Mouse (Mus musculus) cerebellum, adult 2 months (tissue): ENCODE measurements around the gene D5Ertd579e. TPM values are rescaled to one million over a fixed set of nuclear protein-coding genes. Genes with fewer than 3 reads are reported as not detected.
"Not testable (repeated sequence)": the region's sequence is repeated elsewhere in the genome, so short reads cannot be mapped to it uniquely, and the experiment has no call there.

ENCODE experiments used
- DNase-seq, 2 experiments: peaks; one replicate each; pipeline ENCODE4 v3.0.0; 2021
- H3K27ac ChIP-seq: fragments of 200-500 bp; 2 replicates; pipeline ENCODE4 v1.5.1; 2012; ENCODE audit warnings: low read length, control low read depth, inconsistent platforms; ENCODE audit not compliant: insufficient read depth
- H3K27me3 ChIP-seq: fragments of 200-500 bp; 2 replicates; pipeline ENCODE4 v1.6.1; 2012; ENCODE audit warnings: inconsistent platforms, mild to moderate bottlenecking, low read length, moderate library complexity; ENCODE audit not compliant: control insufficient read depth, insufficient read depth
- H3K4me1 ChIP-seq: fragments of 200-500 bp; 2 replicates; pipeline ENCODE4 v1.6.1; 2011; ENCODE audit warnings: low read length; ENCODE audit not compliant: control insufficient read depth, insufficient read depth
- H3K4me3 ChIP-seq: fragments of 200-500 bp; replicated peaks from 2 replicates; pipeline ENCODE3; 2011; ENCODE audit warnings: mild to moderate bottlenecking, low read depth, low read length, control low read depth; ENCODE audit not compliant: insufficient read depth
- CTCF ChIP-seq: fragments of 200-500 bp; IDR thresholded peaks from 2 replicates; pipeline ENCODE4 v1.5.1; 2011; ENCODE audit warnings: low read depth, mild to moderate bottlenecking, control low read depth, low read length, moderate library complexity, borderline replicate concordance; ENCODE audit not compliant: insufficient read depth
- POLR2A ChIP-seq: fragments of 200-500 bp; IDR thresholded peaks from 2 replicates; pipeline ENCODE4 v1.6.1; 2011; ENCODE audit warnings: low read length, control low read depth, borderline replicate concordance; ENCODE audit not compliant: insufficient read depth
- WGBS: fragments of 180-500 bp; shearing (Covaris S2); methylation state at CpG from one replicate; pipeline ENCODE4 v1.1.7; 2018; 5-methylcytosine and 5-hydroxymethylcytosine counted together
- polyA plus RNA-seq: library from polyadenylated mRNA; depleted of rRNA; stranded (reverse); fragments of >200 nt; gene quantifications from 2 replicates; pipeline ENCODE4 v1.2.3, GENCODE M21; 2012

D5Ertd579e gene
- polyA plus RNA-seq, 1 experiment = 69.4 TPM

DNA sequence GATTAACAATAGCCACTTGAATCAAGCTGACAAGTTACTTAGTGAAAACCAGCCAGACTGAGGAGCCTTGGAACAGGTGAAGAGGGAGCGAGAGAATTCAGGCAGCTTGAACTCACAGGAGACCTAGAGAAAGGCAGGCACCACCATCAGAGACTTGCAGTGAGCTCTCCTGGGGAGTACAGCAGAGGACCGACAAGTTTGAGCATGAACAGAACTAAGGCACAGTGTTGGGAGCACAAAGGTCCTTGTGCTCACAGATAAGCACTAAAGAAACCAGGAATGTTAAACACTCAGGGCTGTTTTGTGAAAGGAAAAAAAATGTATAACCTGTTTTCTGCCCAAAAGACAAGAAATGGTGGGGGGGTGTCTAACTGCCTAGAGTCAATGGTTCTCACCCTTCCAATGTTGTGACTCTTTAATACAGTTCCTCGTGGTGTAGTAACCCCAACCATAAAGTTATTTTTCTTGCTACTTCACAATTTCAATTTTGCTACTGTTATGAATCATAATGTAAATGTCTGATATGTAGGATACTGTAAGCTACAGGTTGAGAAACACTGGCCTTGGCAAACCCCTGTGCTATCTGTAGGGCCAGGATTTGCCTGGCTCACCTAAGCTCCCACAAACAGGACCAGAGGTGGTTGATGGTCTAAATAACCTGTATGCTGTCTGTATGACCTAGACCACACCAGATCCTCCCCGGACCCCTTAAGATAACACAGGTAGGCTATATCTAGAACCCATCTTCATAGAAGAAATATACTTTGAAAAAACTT is 21.0 kb downstream of the D5Ertd579e start:
- no peak overlapping the region for H3K4me3 ChIP-seq
- DNase-seq = no peak
- no peak overlapping the region for H3K27ac ChIP-seq
- TF ChIP-seq POLR2A = no peak
- no peak for TF ChIP-seq CTCF
- 61% methylated on average over 4 of the region's 4 CpGs for WGBS
- no peaks in the 10 kb centered on the region for H3K27me3 ChIP-seq
- H3K4me1 ChIP-seq = peaks cover 5% of the 10 kb centered on the region

DNA sequence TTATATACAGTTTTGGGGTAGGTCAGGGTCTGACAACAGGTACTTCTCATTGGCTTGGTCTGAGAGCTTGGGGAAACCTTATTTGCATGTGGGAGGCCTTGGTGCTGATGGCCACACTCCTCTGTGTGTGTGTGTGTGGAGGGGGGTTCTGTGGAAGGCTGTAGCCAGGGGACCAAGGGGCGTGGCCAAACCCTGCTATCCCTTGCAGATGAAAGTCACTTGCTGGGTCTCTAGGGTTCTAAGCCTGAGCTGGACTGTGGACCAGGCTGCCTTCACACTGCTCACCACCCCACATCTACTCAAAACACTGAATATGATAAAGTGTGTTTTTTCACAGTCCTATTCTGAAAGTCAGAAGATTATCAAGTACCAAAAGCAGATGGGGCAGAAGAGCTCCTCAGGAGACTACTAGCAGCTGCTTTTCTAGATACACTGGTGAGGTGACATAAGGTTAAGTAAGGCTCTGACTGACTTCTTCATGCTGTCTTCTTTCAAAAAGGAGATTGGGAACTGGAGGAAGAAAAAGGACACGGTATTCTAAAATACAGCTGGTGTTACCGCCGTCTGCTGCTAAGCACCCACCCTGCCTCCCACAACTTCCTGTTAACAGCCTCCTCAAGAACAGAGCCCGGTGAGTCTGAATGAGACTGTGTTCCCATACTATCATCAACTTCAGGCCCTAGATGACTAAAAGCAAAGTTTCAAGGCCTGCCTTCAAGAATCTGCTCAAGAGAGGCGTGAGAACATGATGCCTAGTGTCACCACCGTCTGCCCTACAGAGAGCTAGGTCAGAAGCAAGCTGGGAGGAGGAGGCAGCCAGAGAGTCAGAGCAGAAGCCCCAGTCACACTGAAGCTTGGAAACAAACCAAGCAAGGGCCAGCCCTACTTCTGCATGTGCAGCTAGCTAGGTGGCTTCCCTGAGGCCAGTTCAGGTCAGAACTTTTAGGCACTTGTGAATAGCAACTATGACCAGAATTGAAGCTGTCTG is 26.5 kb downstream of the D5Ertd579e start:
- no peak for DNase-seq
- no peak overlapping the region for H3K27ac ChIP-seq

DNA sequence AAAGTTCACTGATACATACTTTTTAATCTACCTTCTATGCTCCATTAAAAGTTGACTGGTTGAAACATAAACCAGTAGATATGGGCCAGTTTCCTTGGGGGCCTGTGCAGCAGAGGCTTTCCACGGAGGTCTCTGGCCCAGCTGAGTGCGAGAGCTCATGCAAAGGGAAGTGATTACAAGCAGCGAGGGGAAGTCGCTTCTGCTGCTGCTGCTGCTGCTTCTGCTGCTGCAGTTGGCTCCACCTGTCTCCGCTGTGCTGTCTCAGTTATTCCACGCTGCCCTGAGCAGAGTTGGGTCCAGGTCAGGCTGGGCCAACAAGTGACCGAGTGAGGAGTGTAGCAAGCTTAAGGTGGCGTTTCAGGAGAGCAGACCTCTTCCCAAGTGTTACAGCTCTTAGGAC is 27.3 kb downstream of the D5Ertd579e start:
- peaks cover 3% of the 10 kb centered on the region; the same call in 1 of the 2 replicates for H3K4me1 ChIP-seq
- H3K4me3 ChIP-seq = no peak overlapping the region
- no peaks in the 10 kb centered on the region for H3K27me3 ChIP-seq
- DNase-seq = no peak
- H3K27ac ChIP-seq = no peak overlapping the region
- TF ChIP-seq POLR2A = no peak
- no peak for TF ChIP-seq CTCF
- 86% methylated on average over 8 of the region's 8 CpGs for WGBS

More for the DNA sequence above, 26.5 kb downstream of the D5Ertd579e start:
- WGBS = 70% methylated on average over 7 of the region's 7 CpGs
- Histone ChIP-seq H3K4me3 (no peak overlapping the region), H3K4me1 (peaks cover 3% of the 10 kb centered on the region; the same call in 1 of the 2 replicates), H3K27me3 (no peaks in the 10 kb centered on the region)
- TF ChIP-seq CTCF (no peak), POLR2A (no peak)

DNA sequence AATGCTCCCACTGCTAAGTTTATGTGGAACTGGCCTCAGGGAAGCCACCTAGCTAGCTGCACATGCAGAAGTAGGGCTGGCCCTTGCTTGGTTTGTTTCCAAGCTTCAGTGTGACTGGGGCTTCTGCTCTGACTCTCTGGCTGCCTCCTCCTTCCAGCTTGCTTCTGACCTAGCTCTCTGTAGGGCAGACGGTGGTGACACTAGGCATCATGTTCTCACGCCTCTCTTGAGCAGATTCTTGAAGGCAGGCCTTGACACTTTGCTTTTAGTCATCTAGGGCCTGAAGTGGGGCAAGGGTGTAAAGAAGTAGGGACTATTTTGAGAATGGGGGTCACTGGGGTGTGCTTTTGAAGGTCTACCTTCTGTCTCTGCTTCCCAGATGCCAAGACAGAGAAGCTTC is 27.8 kb downstream of the D5Ertd579e start:
- H3K4me3 ChIP-seq, DNase-seq: not testable (repeated sequence)
- WGBS = 12% methylated on average over 2 of the region's 2 CpGs

DNA sequence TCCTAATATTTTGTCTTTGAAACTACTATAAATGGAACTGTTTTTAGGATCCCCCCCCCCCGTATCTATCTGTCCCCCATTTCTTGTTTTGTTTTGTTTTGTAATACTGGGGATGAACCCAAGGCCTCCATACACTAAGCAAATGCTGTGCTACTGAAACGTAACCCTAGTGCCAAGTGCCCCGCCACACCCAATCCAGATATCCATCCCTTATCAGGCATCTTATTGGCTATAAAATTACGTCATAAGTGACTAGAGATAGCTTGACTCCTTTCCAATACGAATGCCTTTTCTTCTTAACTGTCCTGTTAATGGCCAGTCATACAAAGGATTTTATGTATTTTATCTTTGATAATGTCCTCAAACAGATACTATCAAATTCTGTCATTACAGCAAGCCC is 28.7 kb downstream of the D5Ertd579e start:
- Histone ChIP-seq H3K4me1 (peaks cover 3% of the 10 kb centered on the region; the same call in 1 of the 2 replicates), H3K27ac (no peak overlapping the region), H3K27me3 (no peaks in the 10 kb centered on the region), H3K4me3 (no peak overlapping the region)
- 92% methylated on average over 5 of the region's 5 CpGs for WGBS
- DNase-seq = no peak
- TF ChIP-seq POLR2A (no peak), CTCF (no peak)

More for the DNA sequence above, 27.8 kb downstream of the D5Ertd579e start:
- H3K27ac ChIP-seq, H3K27me3 ChIP-seq, H3K4me1 ChIP-seq: not testable (repeated sequence)

DNA sequence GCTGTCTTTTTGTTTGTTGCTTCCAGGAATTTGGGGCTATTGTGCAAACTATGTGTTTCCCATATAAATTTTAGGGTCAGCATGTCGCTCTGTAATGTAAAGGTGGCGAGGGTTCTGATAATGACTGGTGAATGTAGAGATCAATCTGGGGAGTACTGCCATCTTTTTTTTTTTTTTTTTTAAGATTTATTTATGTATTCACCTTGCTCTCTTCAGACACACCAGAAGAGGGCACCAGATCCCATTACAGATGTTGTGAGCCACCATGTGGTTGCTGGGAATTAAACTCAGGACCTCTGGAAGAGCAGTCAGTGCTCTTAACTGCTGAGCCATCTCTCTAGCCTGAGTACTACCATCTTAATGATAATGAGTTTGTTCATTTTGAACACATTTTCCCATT is 29.1 kb downstream of the D5Ertd579e start:
- H3K27ac ChIP-seq, H3K27me3 ChIP-seq, H3K4me3 ChIP-seq, H3K4me1 ChIP-seq, DNase-seq: not testable (repeated sequence)
- WGBS = 96% methylated on average over 2 of the region's 2 CpGs

DNA sequence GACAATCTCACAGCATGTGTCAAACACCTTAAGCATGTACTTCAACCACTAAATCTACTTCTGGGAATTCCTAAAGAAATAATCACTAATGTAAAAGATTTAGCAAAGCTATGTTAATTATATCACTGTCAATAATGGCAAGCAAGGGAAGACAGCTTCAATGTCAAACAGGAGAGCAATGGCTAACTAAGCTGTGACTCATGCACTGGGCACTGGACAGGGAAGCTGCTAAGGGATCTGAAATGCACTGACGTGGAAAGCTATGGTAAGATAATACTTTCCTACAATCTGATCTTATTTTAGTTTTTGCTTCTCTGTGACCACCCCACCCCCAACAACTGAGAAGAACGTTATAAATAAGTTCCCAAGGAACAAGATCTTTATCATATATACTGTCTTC is 32.5 kb downstream of the D5Ertd579e start:
- no peak for DNase-seq
- TF ChIP-seq POLR2A = no peak
- no peak for TF ChIP-seq CTCF
- peaks cover 3% of the 10 kb centered on the region; the same call in 1 of the 2 replicates for H3K4me1 ChIP-seq
- no peak overlapping the region for H3K4me3 ChIP-seq
- H3K27ac ChIP-seq = no peak overlapping the region
- no peaks in the 10 kb centered on the region for H3K27me3 ChIP-seq
- WGBS = 56% methylated on average over 2 of the region's 2 CpGs

DNA sequence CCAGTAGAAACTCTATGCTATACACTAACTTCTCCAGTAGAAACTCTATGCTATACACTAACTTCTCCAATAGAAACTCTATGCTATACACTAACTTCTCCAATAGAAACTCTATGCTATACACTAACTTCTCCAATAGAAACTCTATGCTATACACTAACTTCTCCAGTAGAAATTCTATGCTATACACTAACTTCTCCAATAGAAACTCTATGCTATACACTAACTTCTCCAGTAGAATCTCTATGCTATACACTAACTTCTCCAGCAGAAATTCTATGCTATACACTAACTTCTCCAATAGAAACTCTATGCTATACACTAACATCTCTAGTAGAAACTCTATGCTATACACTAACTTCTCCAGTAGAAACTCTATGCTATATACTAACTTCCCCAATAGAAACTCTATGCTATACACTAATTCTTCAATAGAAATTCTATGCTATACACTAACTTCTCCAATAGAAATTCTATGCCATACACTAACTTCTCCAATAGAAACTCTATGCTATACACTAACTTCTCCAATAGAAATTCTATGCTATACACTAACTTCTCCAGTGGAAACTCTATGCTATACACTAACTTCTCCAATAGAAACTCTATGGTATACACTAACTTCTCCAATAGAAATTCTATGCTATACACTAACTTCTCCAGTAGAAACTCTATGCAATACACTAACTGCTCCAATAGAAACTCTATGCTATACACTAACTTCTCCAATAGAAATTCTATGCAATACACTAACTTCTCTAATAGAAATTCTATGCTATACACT is 34.7 kb downstream of the D5Ertd579e start:
- DNase-seq, H3K4me1 ChIP-seq, H3K4me3 ChIP-seq, H3K27ac ChIP-seq, H3K27me3 ChIP-seq: not testable (repeated sequence)
